Mouse (Mus musculus) bone marrow macrophage, adult 2 months (primary cell): ENCODE data around the gene Rin2. TPM values are rescaled to one million over a fixed set of nuclear protein-coding genes. Genes with fewer than 3 reads are reported as not detected.
A peak's percentile ranks its signal among the peaks of the same experiment; 100 is the strongest.
"Not testable (repeated sequence)": the region's sequence is repeated elsewhere in the genome, so short reads cannot be mapped to it uniquely, and the experiment has no call there.

Source experiments
- H3K27ac ChIP-seq: 2 replicates; pipeline ENCODE4 v1.5.1; 2012; ENCODE audit warnings: low read depth, low read length; ENCODE audit not compliant: insufficient read depth
- H3K4me1 ChIP-seq: 2 replicates; pipeline ENCODE4 v1.6.1; 2012; ENCODE audit warnings: low read length; ENCODE audit not compliant: control insufficient read depth, insufficient read depth
- H3K4me3 ChIP-seq: 2 replicates; pipeline ENCODE4 v1.5.1; 2012; ENCODE audit warnings: mild to moderate bottlenecking, low read length, moderate library complexity; ENCODE audit not compliant: insufficient read depth
- CTCF ChIP-seq: IDR thresholded peaks from 2 replicates; pipeline ENCODE4 v1.5.1; 2012; ENCODE audit warnings: low read depth, mild to moderate bottlenecking, low read length, moderate library complexity
- POLR2A ChIP-seq: IDR thresholded peaks from 2 replicates; pipeline ENCODE4 v1.6.1; 2012; ENCODE audit warnings: mild to moderate bottlenecking, low read depth, low read length, borderline replicate concordance
- polyA plus RNA-seq: library from polyadenylated mRNA; stranded (reverse); fragments of >200 nt; gene quantifications from 2 replicates; pipeline ENCODE4 v1.2.4, GENCODE M21; 2012; ENCODE audit not compliant: missing spikeins, insufficient read depth, insufficient read length

The Rin2 gene
- polyA plus RNA-seq, 1 experiment, result 70.2 TPM

- H3K4me1 ChIP-seq, result peaks cover 76% of the 10 kb centered on the region
- peak overlapping the region; percentile 98 for H3K27ac ChIP-seq
- TF ChIP-seq CTCF (no peak), POLR2A (0 out of 2 replicates have a peak, but pooled peaks have one; percentile 27)
- peak overlapping the region; percentile 10; the same call in 1 of the 2 replicates for H3K4me3 ChIP-seq
Observed at GRCm38 (mm10) chr2:145884036-145884912, 209.3 kb downstream of the Rin2 start.

GRCm38 (mm10) chr2:145884913-145885785 is 210.1 kb downstream of the Rin2 start:
- TF ChIP-seq CTCF, result no peak
- TF ChIP-seq POLR2A, result no peak
- Histone ChIP-seq H3K27ac (peak overlapping the region; percentile 98), H3K4me1 (peaks cover 83% of the 10 kb centered on the region)

GRCm38 (mm10) chr2:145887937-145888765 is 213.1 kb downstream of the Rin2 start:
- no peak overlapping the region for H3K4me3 ChIP-seq
- peaks cover 77% of the 10 kb centered on the region for H3K4me1 ChIP-seq
- peak overlapping the region; percentile 99 for H3K27ac ChIP-seq
- TF ChIP-seq POLR2A (no peak), CTCF (peak; percentile 41)

More at GRCm38 (mm10) chr2:145884913-145885785, 210.1 kb downstream of the Rin2 start:
- H3K4me3 ChIP-seq, result no peak overlapping the region

GRCm38 (mm10) chr2:145888766-145889480 is 213.9 kb downstream of the Rin2 start:
- H3K4me1 ChIP-seq, result peaks cover 72% of the 10 kb centered on the region
- peak overlapping the region; percentile 98 for H3K27ac ChIP-seq
- TF ChIP-seq POLR2A (no peak), CTCF (no peak)
- no peak overlapping the region for H3K4me3 ChIP-seq

- Histone ChIP-seq H3K4me1 (peaks cover 58% of the 10 kb centered on the region), H3K27ac (peak overlapping the region; percentile 98), H3K4me3 (no peak overlapping the region)
- no peak for TF ChIP-seq POLR2A
- TF ChIP-seq CTCF, result no peak
Observed at GRCm38 (mm10) chr2:145890571-145890970, 215.6 kb downstream of the Rin2 start.

- Histone ChIP-seq H3K4me1 (peaks cover 48% of the 10 kb centered on the region), H3K27ac (no peak overlapping the region), H3K4me3 (no peak overlapping the region)
- TF ChIP-seq POLR2A (no peak), CTCF (no peak)
Observed at GRCm38 (mm10) chr2:145893756-145894155, 218.7 kb downstream of the Rin2 start.

- no peak overlapping the region for H3K27ac ChIP-seq
- no peak overlapping the region for H3K4me3 ChIP-seq
- peaks cover 27% of the 10 kb centered on the region for H3K4me1 ChIP-seq
- TF ChIP-seq POLR2A (no peak), CTCF (no peak)
Observed at GRCm38 (mm10) chr2:145898106-145898505, 223.1 kb downstream of the Rin2 start.

GRCm38 (mm10) chr2:145900318-145900717 is 225.3 kb downstream of the Rin2 start:
- not testable (repeated sequence) for H3K27ac ChIP-seq, H3K4me3 ChIP-seq
- peaks cover 28% of the 10 kb centered on the region for H3K4me1 ChIP-seq
